1 mouse cellular context compared by ENCODE assay signal in the genomic region with DNA sequence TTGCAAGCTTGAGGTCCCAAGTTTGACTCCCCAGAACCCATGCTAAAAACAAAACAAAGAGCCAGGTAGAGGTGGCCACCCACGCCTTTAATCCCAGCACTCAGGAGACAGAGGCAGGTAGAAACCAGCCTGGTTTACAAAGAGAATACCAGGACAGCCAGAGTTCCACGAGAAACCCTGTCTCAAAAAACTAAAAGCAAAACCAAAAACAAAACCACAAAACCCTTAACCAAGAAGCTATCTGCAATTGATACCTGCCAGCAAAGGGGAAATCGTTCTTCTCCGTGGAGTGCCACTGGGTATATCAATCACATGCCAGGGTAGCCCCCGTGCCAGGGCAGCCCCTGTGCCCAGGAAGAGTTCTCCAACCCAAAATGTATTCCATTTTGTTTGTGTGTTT.
TF ChIP-seq lines count a peak whose summit lies in the region.

No protein-coding gene starts in this region.

TF ChIP-seq in MEL, 35 proteins besides CTCF, POLR2A, EP300 and RAD21 (continued from another document):
- TF ChIP-seq SIN3A (IDR thresholded peaks at IDR 0.05; ENCODE audit: low read length), result 0 out of 2 replicates have a peak, but pooled peaks have one; percentile 38
TF ChIP-seq in MEL: peak in this region for 4.
